Mouse (Mus musculus) hindbrain, embryonic 11.5 days (tissue): ENCODE results near the gene Bcar3. TPM values are rescaled to one million over a fixed set of nuclear protein-coding genes. Genes with fewer than 3 reads are reported as not detected.
A peak's percentile ranks its signal among the peaks of the same experiment; 100 is the strongest.

Experiments used
- ATAC-seq: fragments of 200-750 bp; cut with Nextera tagmentation; 2 replicates; pipeline ENCODE4 v1.8.0; 2017; ENCODE audit warnings: mild to moderate bottlenecking, moderate TSS enrichment, moderate library complexity; ENCODE audit not compliant: low FRiP score
- DNase-seq: peaks from one replicate; pipeline ENCODE4 v3.0.0-alpha.2; 2015; ENCODE audit warnings: low spot score
- H3K27ac ChIP-seq: fragments of 300-500 bp; sonication (generic); 2 replicates; pipeline ENCODE4 v1.5.1; 2014; ENCODE audit warnings: mild to moderate bottlenecking, low read depth, low read length
- H3K27me3 ChIP-seq: fragments of 300-500 bp; sonication (generic); 2 replicates; pipeline ENCODE4 v1.6.1; 2014; ENCODE audit warnings: mild to moderate bottlenecking, low read length, moderate library complexity, mixed read lengths; ENCODE audit not compliant: control insufficient read depth, insufficient read depth
- H3K36me3 ChIP-seq: fragments of 300-500 bp; sonication (generic); 2 replicates; pipeline ENCODE4 v1.6.1; 2014; ENCODE audit warnings: mild to moderate bottlenecking, low read length, moderate library complexity, mixed read lengths; ENCODE audit not compliant: control insufficient read depth, insufficient read depth
- H3K4me1 ChIP-seq: fragments of 300-500 bp; sonication (generic); replicated peaks from 2 replicates; pipeline ENCODE4 v1.6.1; 2014; ENCODE audit warnings: low read length, mixed read lengths; ENCODE audit not compliant: control insufficient read depth, insufficient read depth
- H3K4me2 ChIP-seq: fragments of 300-500 bp; sonication (generic); replicated peaks from 2 replicates; pipeline ENCODE4 v1.6.1; 2014; ENCODE audit warnings: mild to moderate bottlenecking, low read depth, low read length
- H3K4me3 ChIP-seq: fragments of 300-500 bp; sonication (generic); 2 replicates; pipeline ENCODE4 v1.5.1; 2014; ENCODE audit warnings: low read depth, low read length
- H3K9ac ChIP-seq: fragments of 300-500 bp; sonication (generic); 2 replicates; pipeline ENCODE4 v1.6.1; 2014; ENCODE audit warnings: low read depth, low read length
- H3K9me3 ChIP-seq: fragments of 300-500 bp; sonication (generic); 2 replicates; pipeline ENCODE4 v1.6.1; 2016; ENCODE audit warnings: low read length; ENCODE audit not compliant: control insufficient read depth
- whole genome bisulfite sequencing: fragments of 180-500 bp; shearing (Covaris S2); extraction: QIAGEN DNeasy Blood & Tissue Kit; methylation state at CpG from one replicate; pipeline ENCODE4 v1.1.7; 2014; 5-methylcytosine and 5-hydroxymethylcytosine counted together
- polyA plus RNA-seq: library from polyadenylated mRNA; unstranded; fragments of >200 nt; fragmentation: Nextera tagmentation; extraction: Ambion mirVana; gene quantifications from 2 replicates; pipeline ENCODE4 v1.2.1, GENCODE M21; 2014

The Bcar3 gene
- polyA plus RNA-seq, 1 experiment from 2014 or later = 6.7 TPM

- H3K9me3 ChIP-seq = no peaks in the 10 kb centered on the region
- 78% methylated on average over 7 of the region's 7 CpGs for WGBS
- H3K27me3 ChIP-seq = no peaks in the 10 kb centered on the region
- no peak for DNase-seq
- H3K4me3 ChIP-seq = no peak overlapping the region
- ATAC-seq = no peak
- no peak overlapping the region for H3K4me2 ChIP-seq
- no peak overlapping the region for H3K27ac ChIP-seq
- H3K36me3 ChIP-seq = no peaks in the 10 kb centered on the region
- no peaks in the 10 kb centered on the region for H3K4me1 ChIP-seq
- H3K9ac ChIP-seq = no peak overlapping the region
Observed at GRCm38 (mm10) chr3:122359426-122359825, 65.5 kb downstream of the Bcar3 start.

GRCm38 (mm10) chr3:122359954-122360353 lies 66.0 kb downstream of the Bcar3 start:
- H3K27me3 ChIP-seq = no peaks in the 10 kb centered on the region
- 94% methylated on average over 9 of the region's 9 CpGs for WGBS
- no peak overlapping the region for H3K9ac ChIP-seq
- no peak overlapping the region for H3K4me2 ChIP-seq
- H3K27ac ChIP-seq = no peak overlapping the region
- peaks cover 2% of the 10 kb centered on the region for H3K4me1 ChIP-seq
- no peak for ATAC-seq
- no peak for DNase-seq
- H3K4me3 ChIP-seq = no peak overlapping the region
- H3K36me3 ChIP-seq = no peaks in the 10 kb centered on the region
- no peaks in the 10 kb centered on the region for H3K9me3 ChIP-seq

GRCm38 (mm10) chr3:122360721-122361138 lies 66.8 kb downstream of the Bcar3 start:
- DNase-seq = peak; percentile 37
- Histone ChIP-seq H3K9me3 (no peaks in the 10 kb centered on the region), H3K4me3 (no peak overlapping the region), H3K27ac (no peak overlapping the region), H3K4me2 (no peak overlapping the region), H3K9ac (no peak overlapping the region), H3K4me1 (peaks cover 6% of the 10 kb centered on the region), H3K27me3 (no peaks in the 10 kb centered on the region), H3K36me3 (no peaks in the 10 kb centered on the region)
- 27% methylated on average over 5 of the region's 5 CpGs for WGBS
- ATAC-seq = peak; percentile 55; the same call in 1 of the 2 replicates

GRCm38 (mm10) chr3:122362719-122363118 lies 68.8 kb downstream of the Bcar3 start:
- peaks cover 6% of the 10 kb centered on the region for H3K4me1 ChIP-seq
- ATAC-seq (no peak), DNase-seq (no peak)
- no peaks in the 10 kb centered on the region for H3K36me3 ChIP-seq
- WGBS = 65% methylated on average over 2 of the region's 2 CpGs
- H3K4me2 ChIP-seq = no peak overlapping the region
- no peaks in the 10 kb centered on the region for H3K27me3 ChIP-seq
- H3K9ac ChIP-seq = no peak overlapping the region
- no peak overlapping the region for H3K27ac ChIP-seq
- no peaks in the 10 kb centered on the region for H3K9me3 ChIP-seq
- no peak overlapping the region for H3K4me3 ChIP-seq

- ATAC-seq (peak; percentile 50), DNase-seq (peak; percentile 32)
- Histone ChIP-seq H3K27ac (no peak overlapping the region), H3K9me3 (no peaks in the 10 kb centered on the region), H3K4me1 (peaks cover 6% of the 10 kb centered on the region), H3K27me3 (no peaks in the 10 kb centered on the region), H3K4me3 (no peak overlapping the region), H3K36me3 (no peaks in the 10 kb centered on the region), H3K9ac (no peak overlapping the region), H3K4me2 (no peak overlapping the region)
- WGBS = 19% methylated on average over 3 of the region's 3 CpGs
Observed at GRCm38 (mm10) chr3:122364565-122364964, 70.6 kb downstream of the Bcar3 start.

- H3K4me2 ChIP-seq = no peak overlapping the region
Observed at GRCm38 (mm10) chr3:122365326-122365725, 71.4 kb downstream of the Bcar3 start.

GRCm38 (mm10) chr3:122371646-122372341 lies 77.9 kb downstream of the Bcar3 start:
- Histone ChIP-seq H3K27ac (no peak overlapping the region), H3K4me1 (peaks cover 5% of the 10 kb centered on the region; the same call in 1 of the 2 replicates), H3K4me2 (no peak overlapping the region), H3K36me3 (no peaks in the 10 kb centered on the region), H3K9me3 (no peaks in the 10 kb centered on the region), H3K9ac (no peak overlapping the region), H3K27me3 (no peaks in the 10 kb centered on the region), H3K4me3 (no peak overlapping the region)
- ATAC-seq (no peak), DNase-seq (no peak)
- WGBS = 89% methylated on average over 8 of the region's 8 CpGs

More at GRCm38 (mm10) chr3:122365326-122365725, 71.4 kb downstream of the Bcar3 start:
- 8% methylated on average over 3 of the region's 3 CpGs for WGBS
- Histone ChIP-seq H3K9me3 (no peaks in the 10 kb centered on the region), H3K9ac (no peak overlapping the region), H3K4me1 (peaks cover 6% of the 10 kb centered on the region), H3K36me3 (no peaks in the 10 kb centered on the region), H3K4me3 (no peak overlapping the region), H3K27me3 (no peaks in the 10 kb centered on the region), H3K27ac (no peak overlapping the region)
- DNase-seq (peak; percentile 21), ATAC-seq (peak; percentile 48; the same call in 1 of the 2 replicates)

- Histone ChIP-seq H3K9me3 (no peaks in the 10 kb centered on the region), H3K27me3 (no peaks in the 10 kb centered on the region), H3K27ac (no peak overlapping the region), H3K9ac (no peak overlapping the region), H3K4me3 (no peak overlapping the region), H3K4me2 (no peak overlapping the region), H3K4me1 (peaks cover 8% of the 10 kb centered on the region; the same call in 1 of the 2 replicates), H3K36me3 (no peaks in the 10 kb centered on the region)
- no peak for ATAC-seq
- WGBS = 70% methylated on average over 4 of the region's 4 CpGs
- no peak for DNase-seq
Observed at GRCm38 (mm10) chr3:122372617-122373016, 78.7 kb downstream of the Bcar3 start.

GRCm38 (mm10) chr3:122376011-122376410 lies 82.1 kb downstream of the Bcar3 start:
- DNase-seq = no peak
- Histone ChIP-seq H3K9me3 (no peaks in the 10 kb centered on the region), H3K9ac (no peak overlapping the region), H3K27ac (no peak overlapping the region), H3K36me3 (no peaks in the 10 kb centered on the region), H3K27me3 (no peaks in the 10 kb centered on the region), H3K4me3 (no peak overlapping the region), H3K4me2 (no peak overlapping the region), H3K4me1 (peaks cover 8% of the 10 kb centered on the region; the same call in 1 of the 2 replicates)
- 0 out of 2 replicates have a peak, but pooled peaks have one; percentile 7 for ATAC-seq
